Mouse (Mus musculus): ENCODE measurements around the gene Bbs2.
"Not testable (repeated sequence)": the region's sequence is repeated elsewhere in the genome, so short reads cannot be mapped to it uniquely, and the experiment has no call there.

DNA sequence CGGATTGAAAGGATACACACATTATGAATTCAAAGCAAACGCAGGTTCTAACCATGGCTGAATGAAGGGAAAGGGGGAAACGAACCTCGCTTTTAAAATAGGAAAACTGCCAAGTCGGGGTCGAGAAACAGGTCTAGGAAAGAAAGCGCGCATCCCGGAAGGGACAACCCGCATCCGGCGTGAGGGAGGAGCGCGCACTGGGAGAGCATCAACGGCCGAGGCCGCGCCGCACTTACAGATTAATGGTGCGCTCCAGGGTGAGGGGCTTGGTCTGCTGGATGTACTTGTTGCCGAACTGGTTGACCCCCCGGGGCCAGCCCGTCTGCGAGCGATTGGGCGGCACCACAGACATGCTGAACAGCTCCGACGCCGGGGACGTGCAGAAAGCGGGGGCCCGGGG, 62.2 kb downstream of the Bbs2 start:
- TF ChIP-seq CTCF (IDR thresholded peaks at IDR 0.05; ENCODE audit: borderline replicate concordance, insufficient read depth, low read depth, low read length): not testable (repeated sequence)
- TF ChIP-seq POLR2A (IDR thresholded peaks at IDR 0.05; ENCODE audit: borderline replicate concordance, insufficient read depth, low read length): peak; percentile 40; the same call in 1 of the 2 replicates
